Mouse (Mus musculus) spleen, adult 2 months (tissue): ENCODE results near the gene Zfp825. TPM values are rescaled to one million over a fixed set of nuclear protein-coding genes. Genes with fewer than 3 reads are reported as not detected.
"Not testable (repeated sequence)": the region's sequence is repeated elsewhere in the genome, so short reads cannot be mapped to it uniquely, and the experiment has no call there.

Source experiments
- DNase-seq, 2 experiments: peaks; one replicate each; pipeline versions ENCODE4 v3.0.0 to v3.0.0-alpha.2; 2012 to 2021; ENCODE audit warnings: low spot score in 2 of 2, low read depth in 1 of 2
- H3K27ac ChIP-seq: fragments of 200-500 bp; 2 replicates; pipeline ENCODE4 v1.5.1; 2012; ENCODE audit warnings: low read length, inconsistent platforms; ENCODE audit not compliant: insufficient read depth
- H3K27me3 ChIP-seq: fragments of 200-500 bp; 2 replicates; pipeline ENCODE4 v1.6.1; 2012; ENCODE audit warnings: mild to moderate bottlenecking, moderate library complexity, low read length, inconsistent platforms; ENCODE audit not compliant: control insufficient read depth, insufficient read depth
- H3K36me3 ChIP-seq: fragments of 200-500 bp; 2 replicates; pipeline ENCODE4 v1.6.1; 2012; ENCODE audit warnings: mild to moderate bottlenecking, low read length, inconsistent platforms; ENCODE audit not compliant: control insufficient read depth, insufficient read depth
- H3K4me1 ChIP-seq: fragments of 200-500 bp; 2 replicates; pipeline ENCODE4 v1.6.1; 2011; ENCODE audit warnings: inconsistent platforms; ENCODE audit not compliant: control insufficient read depth, insufficient read depth, insufficient read length
- H3K4me3 ChIP-seq: fragments of 200-500 bp; 2 replicates; pipeline ENCODE4 v1.5.1; 2011; ENCODE audit warnings: mild to moderate bottlenecking, inconsistent platforms; ENCODE audit not compliant: insufficient read depth, insufficient read length; ENCODE audit errors: extremely low read depth
- CTCF ChIP-seq: fragments of 200-500 bp; IDR thresholded peaks from 2 replicates; pipeline ENCODE4 v1.5.1; 2011; ENCODE audit warnings: mild to moderate bottlenecking, inconsistent platforms; ENCODE audit not compliant: insufficient read depth, insufficient read length, insufficient replicate concordance; ENCODE audit errors: extremely low read depth
- POLR2A ChIP-seq: fragments of 200-500 bp; IDR thresholded peaks from 2 replicates; pipeline ENCODE4 v1.6.1; 2011; ENCODE audit warnings: low read depth, low read length, inconsistent platforms
- WGBS: fragments of 180-500 bp; shearing (Covaris S2); methylation state at CpG from one replicate; pipeline ENCODE4 v1.1.7; 2018; 5-methylcytosine and 5-hydroxymethylcytosine counted together
- polyA plus RNA-seq: library from polyadenylated mRNA; depleted of rRNA; stranded (reverse); fragments of >200 nt; gene quantifications from 2 replicates; pipeline ENCODE4 v1.2.3, GENCODE M21; 2012

Zfp825 gene
- polyA plus RNA-seq, 1 experiment, result 0.55 TPM

DNA sequence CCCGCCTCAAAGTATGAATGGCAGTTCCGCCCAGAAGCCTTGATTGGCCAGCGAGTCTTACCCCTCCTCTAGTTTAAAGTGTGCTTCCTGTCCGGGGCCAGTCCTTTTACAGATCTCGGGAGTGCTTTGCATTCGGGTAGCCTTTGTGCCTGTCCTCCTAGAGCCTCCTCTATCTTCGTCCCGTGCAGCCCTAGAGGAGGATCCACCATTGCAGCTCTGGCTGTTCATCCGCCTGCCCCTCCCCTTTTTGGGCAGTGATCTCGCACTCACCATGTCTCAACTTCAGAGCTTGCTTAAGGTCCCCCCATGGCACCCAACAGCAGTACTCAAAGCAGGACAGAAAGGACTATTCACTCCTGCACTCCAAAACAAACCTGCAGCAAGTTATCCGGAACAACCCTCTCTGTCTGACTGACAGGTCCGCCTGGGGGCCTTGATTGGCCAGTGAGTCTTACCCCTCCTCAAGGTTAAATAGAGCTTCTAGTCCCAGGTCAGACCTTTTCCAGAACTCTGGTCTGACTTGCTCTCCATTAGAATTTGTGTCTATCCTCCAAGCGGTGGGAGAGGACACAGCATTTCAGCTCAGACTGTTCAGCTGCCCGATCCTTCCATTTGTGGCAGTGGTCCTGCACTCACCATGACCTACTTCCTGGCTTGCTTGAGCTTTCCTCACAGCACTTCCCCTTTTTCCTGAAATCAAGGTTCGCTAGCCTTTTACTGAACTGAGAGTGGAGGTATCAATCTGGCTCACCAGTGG, 28.9 kb upstream of the Zfp825 start:
- Histone ChIP-seq H3K36me3 (no peaks in the 10 kb centered on the region), H3K27me3 (no peaks in the 10 kb centered on the region), H3K4me3 (peak overlapping the region; percentile 67), H3K4me1 (no peaks in the 10 kb centered on the region), H3K27ac (peak overlapping the region; percentile 73)
- DNase-seq, result peak; percentile 49 to 78
- WGBS, result 1% methylated on average over 15 of the region's 15 CpGs
- TF ChIP-seq CTCF, result no peak
- no peak for TF ChIP-seq POLR2A

DNA sequence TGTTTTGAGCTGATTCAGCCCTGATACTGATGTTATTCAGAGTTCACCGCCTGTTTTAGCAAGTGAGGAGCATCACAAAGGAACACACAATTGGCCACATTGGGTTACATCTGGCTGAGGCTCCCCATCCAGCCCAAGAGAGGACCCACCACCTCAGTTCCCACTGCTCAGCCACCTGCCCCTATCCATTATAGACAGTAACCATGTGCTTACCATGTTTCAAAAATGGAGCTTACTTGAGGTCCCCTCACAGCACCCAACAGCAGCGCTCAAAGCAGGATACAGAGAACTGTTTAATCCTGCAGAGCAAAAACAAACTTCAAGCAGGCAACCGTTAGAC, 28.3 kb upstream of the Zfp825 start:
- not testable (repeated sequence) for H3K36me3 ChIP-seq, H3K27me3 ChIP-seq, DNase-seq, H3K4me1 ChIP-seq
- 2% methylated on average over 3 of the region's 3 CpGs for WGBS
- peak overlapping the region; percentile 67 for H3K4me3 ChIP-seq
- H3K27ac ChIP-seq, result peak overlapping the region; percentile 73

DNA sequence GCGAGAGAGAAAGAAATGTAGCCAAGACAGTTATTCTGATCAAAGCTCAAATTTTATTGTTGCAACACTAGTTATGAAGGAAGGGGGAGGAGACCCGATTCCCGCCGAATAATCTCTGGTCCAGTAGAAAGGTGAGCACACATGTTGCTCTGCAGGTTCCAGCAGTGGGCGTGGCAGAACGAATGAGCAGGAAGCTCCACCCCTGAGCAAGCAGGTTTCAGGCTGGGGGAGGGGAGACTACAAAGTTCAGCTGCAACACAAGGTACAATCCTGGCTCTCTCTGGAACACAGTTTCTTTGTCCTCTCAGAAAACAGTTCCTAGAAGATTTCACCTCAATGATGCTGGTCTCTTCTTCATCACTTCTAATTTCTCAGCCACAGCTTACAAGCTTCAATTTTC, 14.2 kb upstream of the Zfp825 start:
- H3K27ac ChIP-seq, H3K4me1 ChIP-seq, DNase-seq, H3K4me3 ChIP-seq, H3K27me3 ChIP-seq, H3K36me3 ChIP-seq: not testable (repeated sequence)
- WGBS, result 89% methylated on average over 6 of the region's 6 CpGs

DNA sequence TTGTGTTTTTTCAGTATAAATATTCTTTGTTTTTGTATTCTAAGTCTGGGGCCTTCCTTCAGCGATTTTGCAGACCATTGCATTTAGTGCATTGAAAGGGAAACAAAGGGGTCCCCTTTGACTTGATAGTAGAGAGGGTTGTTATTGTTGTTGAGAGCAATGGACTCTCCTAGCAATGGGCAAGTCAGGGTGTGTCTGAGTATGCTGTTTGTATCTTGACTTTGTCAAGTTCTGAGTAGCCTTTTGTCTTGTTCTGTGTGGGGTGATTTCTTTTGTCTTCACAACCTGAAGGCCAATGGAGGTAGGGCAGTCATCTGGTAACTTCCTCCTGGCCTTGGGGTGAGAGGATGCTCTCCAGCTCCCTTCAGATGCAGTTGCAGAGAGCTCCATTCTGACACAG, 9.1 kb upstream of the Zfp825 start:
- H3K4me1 ChIP-seq, H3K27ac ChIP-seq, DNase-seq, H3K4me3 ChIP-seq, H3K36me3 ChIP-seq, H3K27me3 ChIP-seq: not testable (repeated sequence)
- 85% methylated on average over 1 of the region's 1 CpGs for WGBS

DNA sequence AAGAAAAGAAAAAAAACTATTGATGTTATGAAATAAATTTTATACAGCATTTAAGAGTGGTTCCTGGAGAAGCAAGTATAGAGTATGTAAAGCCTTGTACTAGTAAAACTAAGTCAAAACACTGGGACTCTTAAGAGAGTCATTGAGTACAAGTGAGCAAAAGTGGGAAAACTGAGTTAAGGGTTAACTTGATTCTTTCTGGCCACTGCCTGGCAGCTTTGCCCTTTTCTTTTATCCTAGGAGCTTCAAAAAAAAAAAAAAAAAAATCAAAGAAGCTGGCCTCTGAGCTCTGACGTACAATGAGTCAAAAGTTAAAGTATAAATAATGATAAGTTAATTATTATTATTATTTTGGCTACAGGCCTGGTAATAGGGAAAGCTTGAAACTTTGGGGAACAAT, 5.9 kb upstream of the Zfp825 start:
- H3K36me3 ChIP-seq, H3K4me1 ChIP-seq, H3K4me3 ChIP-seq, H3K27ac ChIP-seq, H3K27me3 ChIP-seq, DNase-seq: not testable (repeated sequence)
- 79% methylated on average over 1 of the region's 1 CpGs for WGBS

DNA sequence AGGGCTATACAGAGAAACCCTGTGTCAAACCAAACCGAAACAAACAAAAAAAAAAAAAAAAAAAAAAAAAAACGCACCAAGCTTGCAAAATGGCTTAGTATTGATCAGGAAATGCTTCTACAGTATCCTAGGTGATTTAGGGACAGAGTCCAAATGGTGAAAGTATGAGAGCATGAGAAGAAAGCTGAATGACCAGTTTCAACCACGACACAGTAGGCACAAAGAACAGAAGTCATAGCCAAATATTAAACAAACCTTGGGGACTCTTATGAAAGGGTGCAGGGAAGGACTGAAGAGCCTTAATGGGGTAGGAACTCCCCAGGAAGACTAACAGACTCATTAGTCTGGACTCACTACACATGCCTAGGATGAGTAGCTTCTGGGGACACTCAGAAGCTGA, 9.5 kb downstream of the Zfp825 start:
- 82% methylated on average over 3 of the region's 3 CpGs for WGBS
- not testable (repeated sequence) for DNase-seq, H3K4me3 ChIP-seq, H3K36me3 ChIP-seq, H3K27me3 ChIP-seq, H3K4me1 ChIP-seq, H3K27ac ChIP-seq

DNA sequence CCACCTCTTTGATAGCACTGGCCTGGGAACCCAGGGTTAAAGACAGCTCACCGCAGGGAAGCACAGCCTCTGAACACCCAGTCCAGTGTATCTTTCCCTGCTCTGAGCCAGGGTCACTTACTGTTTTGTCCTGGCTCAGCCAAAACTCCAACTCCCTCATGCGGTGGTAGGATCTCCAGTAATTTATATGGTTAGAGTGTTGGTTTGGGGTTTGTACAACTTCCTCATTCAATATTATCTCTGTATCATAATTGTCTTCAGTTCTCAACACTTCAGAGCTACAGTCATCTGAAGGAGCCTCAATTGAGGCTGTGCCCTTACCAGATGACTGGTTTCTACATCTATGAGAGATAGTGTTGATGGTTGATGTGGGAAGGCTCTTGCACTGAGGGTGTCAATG, 22.3 kb downstream of the Zfp825 start:
- not testable (repeated sequence) for DNase-seq, H3K4me1 ChIP-seq, H3K27ac ChIP-seq, H3K27me3 ChIP-seq, H3K4me3 ChIP-seq, H3K36me3 ChIP-seq
- 53% methylated on average over 2 of the region's 2 CpGs for WGBS

DNA sequence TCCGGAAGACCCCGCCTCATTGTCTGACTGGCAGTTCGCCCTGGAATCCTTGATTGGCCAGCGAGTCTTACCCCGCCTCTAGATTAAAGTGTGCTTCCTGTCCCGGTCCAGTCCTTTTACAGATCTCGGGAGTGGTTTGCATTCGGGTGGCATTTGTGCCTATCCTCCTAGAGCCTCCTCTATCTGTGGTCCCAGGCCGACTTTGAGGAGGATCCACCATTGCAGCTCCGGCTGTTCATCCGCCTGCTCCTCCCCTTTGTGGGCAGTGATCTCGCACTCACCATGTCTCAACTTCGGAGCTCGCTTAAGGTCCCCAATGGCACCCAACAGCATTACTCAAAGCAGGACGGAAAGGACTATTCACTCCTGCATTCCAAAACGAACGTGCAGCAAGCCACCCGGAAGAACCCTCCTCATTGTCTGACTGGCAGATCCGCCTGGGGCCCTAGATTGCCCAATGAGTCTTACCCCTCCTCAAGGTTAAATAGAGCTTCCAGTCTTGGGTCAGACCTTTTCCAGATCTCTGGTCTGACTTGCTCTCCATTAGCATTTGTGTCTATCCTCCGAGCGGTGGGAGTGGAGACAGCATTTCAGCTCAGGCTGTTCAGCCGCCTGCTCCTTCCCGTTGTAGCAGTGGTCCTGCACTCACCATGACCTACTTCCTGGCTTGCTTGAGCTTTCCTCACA, 30.9 kb downstream of the Zfp825 start:
- WGBS, result under 1% methylated on average over 23 of the region's 23 CpGs
- peak overlapping the region; percentile 92 for H3K4me3 ChIP-seq
- H3K27ac ChIP-seq, result peak overlapping the region; percentile 95
- no peaks in the 10 kb centered on the region for H3K27me3 ChIP-seq
- H3K36me3 ChIP-seq, result no peaks in the 10 kb centered on the region
- peak; percentile 44 to 69 for DNase-seq
- no peaks in the 10 kb centered on the region for H3K4me1 ChIP-seq
- TF ChIP-seq CTCF, result no peak
- peak; percentile 61; the same call in 1 of the 2 replicates for TF ChIP-seq POLR2A

DNA sequence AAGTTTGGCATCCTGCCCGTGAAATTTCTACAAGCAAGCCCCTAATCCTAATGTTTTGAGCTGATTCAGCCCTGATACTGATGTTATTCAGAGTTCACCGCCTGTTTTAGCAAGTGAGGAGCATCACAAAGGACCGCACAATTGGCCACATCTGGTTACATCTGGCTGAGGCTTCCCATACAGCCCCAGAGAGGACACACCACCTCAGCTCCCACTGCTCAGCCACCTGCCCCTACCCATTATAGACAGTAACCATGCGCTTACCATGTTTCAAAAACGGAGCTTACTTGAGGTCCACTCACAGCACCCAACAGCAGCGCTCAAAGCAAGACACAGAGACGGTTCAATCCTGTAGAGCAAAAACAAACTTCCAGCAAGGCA, 31.5 kb downstream of the Zfp825 start:
- not testable (repeated sequence) for H3K36me3 ChIP-seq, H3K4me1 ChIP-seq, DNase-seq, H3K27me3 ChIP-seq
- peak overlapping the region; percentile 72; the same call in 1 of the 2 replicates for H3K27ac ChIP-seq
- H3K4me3 ChIP-seq, result peak overlapping the region; percentile 92
- 4% methylated on average over 7 of the region's 7 CpGs for WGBS
